27 mouse cellular contexts compared by ENCODE assay signal in genomic region chr9:18722712-18723099, GRCm38 (mm10). TPM values are rescaled to one million over a fixed set of nuclear protein-coding genes. Genes with fewer than 3 reads are reported as not detected.
A peak's percentile ranks its signal among the peaks of the same experiment; 100 is the strongest.
DNase-seq lines count a peak whose midpoint lies in the region; ATAC-seq and TF ChIP-seq lines count a peak whose summit lies in the region.
"Had no signal": no experiment of that assay in that cellular context is flagged by ENCODE, and none has a peak within 500 bp of the region (broad histone marks: within the 10 kb centered on the region; RNA-seq: fewer than 3 reads in every experiment).

No protein-coding gene starts in this region.

- H3K4me3 ChIP-seq in lung, embryonic 14.5 days (ENCODE audit: low read depth, low read length) = no peak overlapping the region
- no peak overlapping the region for H3K4me3 ChIP-seq in lung, postnatal 0 days (ENCODE audit: low read depth, low read length)
- no peak overlapping the region for H3K4me3 ChIP-seq in ES-Bruce4 (ENCODE audit: low read depth, low read length)
- no peak overlapping the region for H3K4me3 ChIP-seq in limb, embryonic 10.5 days
- H3K4me3 ChIP-seq: embryonic facial prominence, embryonic 10.5 days; forebrain, embryonic 10.5 days; forebrain, embryonic 15.5 days; heart, adult 2 months; heart, embryonic 15.5 days; hindbrain, embryonic 10.5 days; hindbrain, embryonic 15.5 days had no signal

- DNase-seq in lung, embryonic 14.5 days = no peak
- no peak for DNase-seq in lung, postnatal 0 days (ENCODE audit: low spot score)
- DNase-seq in ES-CJ7 (ENCODE audit: low read depth, low spot score) = peak; percentile 73
- DNase-seq in limb, embryonic 10.5 days (ENCODE audit: low spot score) = no peak
- no peak for DNase-seq in spleen, postnatal 10 days (ENCODE audit: low spot score in 2 of 2)
- no peak for DNase-seq in ovary, postnatal 10 days (ENCODE audit: low spot score)
- DNase-seq: adrenal gland, postnatal 10 days; cerebellum, adult 11-12 months; cerebellum, adult 9-10 months; cerebellum, postnatal 25 days; gastrocnemius, postnatal 10 days; heart, adult 2 months had no signal

- WGBS in lung, embryonic 14.5 days = 29% methylated on average over 4 of the region's 4 CpGs
- 24% methylated on average over 4 of the region's 4 CpGs for WGBS in lung, postnatal 0 days
- WGBS in limb, embryonic 10.5 days = 54% methylated on average over 4 of the region's 4 CpGs

- no peaks in the 10 kb centered on the region for H3K27me3 ChIP-seq in lung, embryonic 14.5 days (ENCODE audit: insufficient read depth, low read length)
- no peaks in the 10 kb centered on the region for H3K27me3 ChIP-seq in lung, postnatal 0 days (replicated peaks; ENCODE audit: insufficient read depth, low read length)
- no peaks in the 10 kb centered on the region for H3K27me3 ChIP-seq in ES-Bruce4 (ENCODE audit: control insufficient read depth, insufficient read depth, low read length, poor library complexity, severe bottlenecking)
- no peaks in the 10 kb centered on the region for H3K27me3 ChIP-seq in limb, embryonic 10.5 days (ENCODE audit: low read depth, poor library complexity, severe bottlenecking)
- H3K27me3 ChIP-seq: forebrain, embryonic 15.5 days; heart, embryonic 15.5 days; hindbrain, embryonic 15.5 days; Patski had no signal

- H3K4me1 ChIP-seq in lung, embryonic 14.5 days (ENCODE audit: insufficient read depth) = no peaks in the 10 kb centered on the region
- no peaks in the 10 kb centered on the region for H3K4me1 ChIP-seq in lung, postnatal 0 days (ENCODE audit: insufficient read depth, low read depth, low read length)
- peaks cover 4% of the 10 kb centered on the region for H3K4me1 ChIP-seq in ES-Bruce4 (ENCODE audit: control insufficient read depth, insufficient read depth, low read length)
- peaks cover 28% of the 10 kb centered on the region for H3K4me1 ChIP-seq in limb, embryonic 10.5 days
- H3K4me1 ChIP-seq: heart, embryonic 15.5 days had no signal

- H3K9ac ChIP-seq in lung, embryonic 14.5 days = no peak overlapping the region
- H3K9ac ChIP-seq in lung, postnatal 0 days (replicated peaks; ENCODE audit: low read depth) = no peak overlapping the region
- no peak overlapping the region for H3K9ac ChIP-seq in ES-Bruce4 (ENCODE audit: low read depth, poor library complexity, severe bottlenecking)
- H3K9ac ChIP-seq: forebrain, embryonic 15.5 days; heart, embryonic 15.5 days; hindbrain, embryonic 15.5 days had no signal

- no peaks in the 10 kb centered on the region for H3K36me3 ChIP-seq in lung, embryonic 14.5 days (ENCODE audit: insufficient read depth)
- H3K36me3 ChIP-seq in lung, postnatal 0 days (ENCODE audit: insufficient read depth, low read length) = no peaks in the 10 kb centered on the region
- no peaks in the 10 kb centered on the region for H3K36me3 ChIP-seq in ES-Bruce4 (ENCODE audit: control insufficient read depth, insufficient read depth, low read length, poor library complexity, severe bottlenecking)
- H3K36me3 ChIP-seq in limb, embryonic 10.5 days = no peaks in the 10 kb centered on the region
- H3K36me3 ChIP-seq: embryonic facial prominence, embryonic 10.5 days; forebrain, embryonic 10.5 days; forebrain, embryonic 15.5 days; heart, embryonic 15.5 days; hindbrain, embryonic 10.5 days; hindbrain, embryonic 15.5 days had no signal

- no peak overlapping the region for H3K4me2 ChIP-seq in lung, embryonic 14.5 days
- no peak overlapping the region for H3K4me2 ChIP-seq in lung, postnatal 0 days (replicated peaks; ENCODE audit: low read depth, low read length)
- H3K4me2 ChIP-seq: forebrain, embryonic 15.5 days; heart, embryonic 11.5 days; heart, embryonic 15.5 days; hindbrain, embryonic 15.5 days had no signal

- TF ChIP-seq EP300 in lung, postnatal 0 days (IDR thresholded peaks at IDR 0.05) = no peak
- peak; percentile 45; the same call in 1 of the 2 replicates for TF ChIP-seq EP300 in ES-Bruce4 (IDR thresholded peaks at IDR 0.05; ENCODE audit: insufficient read depth, low read depth, low read length)

- no peak for TF ChIP-seq CTCF in lung, embryonic 14.5 days (IDR thresholded peaks at IDR 0.05; ENCODE audit: low read depth)
- TF ChIP-seq CTCF in lung, postnatal 0 days (IDR thresholded peaks at IDR 0.05) = no peak
- no peak for TF ChIP-seq CTCF in ES-Bruce4 (IDR thresholded peaks at IDR 0.05; ENCODE audit: low read depth, low read length)

- no peak for TF ChIP-seq POLR2A in ES-Bruce4 (IDR thresholded peaks at IDR 0.05; ENCODE audit: insufficient read depth, low read length)

- no peaks in the 10 kb centered on the region for H3K9me3 ChIP-seq in lung, embryonic 14.5 days (ENCODE audit: low read depth, low read length)
- no peaks in the 10 kb centered on the region for H3K9me3 ChIP-seq in lung, postnatal 0 days (ENCODE audit: low read length)
- H3K9me3 ChIP-seq in ES-Bruce4 (replicated peaks; ENCODE audit: control insufficient read depth, insufficient read depth, low read length, poor library complexity, severe bottlenecking) = no peaks in the 10 kb centered on the region
- no peaks in the 10 kb centered on the region for H3K9me3 ChIP-seq in limb, embryonic 10.5 days (replicated peaks)
- H3K9me3 ChIP-seq: embryonic facial prominence, embryonic 10.5 days; forebrain, embryonic 10.5 days; forebrain, embryonic 15.5 days; heart, embryonic 15.5 days; hindbrain, embryonic 10.5 days; hindbrain, embryonic 15.5 days had no signal

- H3K27ac ChIP-seq in lung, embryonic 14.5 days (ENCODE audit: low read depth) = no peak overlapping the region
- no peak overlapping the region for H3K27ac ChIP-seq in lung, postnatal 0 days (ENCODE audit: low read length)
- H3K27ac ChIP-seq in ES-Bruce4 (ENCODE audit: insufficient read depth, low read length) = no peak overlapping the region
- 0 out of 2 replicates have a peak overlapping the region, but pooled peaks have one; percentile 84 for H3K27ac ChIP-seq in limb, embryonic 10.5 days
- H3K27ac ChIP-seq: forebrain, embryonic 15.5 days; heart, adult 2 months; heart, embryonic 15.5 days; hindbrain, embryonic 10.5 days; hindbrain, embryonic 15.5 days had no signal

- peak; percentile 69 for ATAC-seq in lung, embryonic 14.5 days (ENCODE audit: insufficient read depth)
- ATAC-seq in lung, postnatal 0 days = no peak
- ATAC-seq: inflammation-experienced regulatory T-cells, adult 6 months; intestine, postnatal 0 days; Patski had no signal

RNA-seq across cellular contexts. Expression of gene Olfr24, which starts 41.1 kb away (rescaled TPM):
- polyA plus RNA-seq in lung, embryonic 14.5 days (2014; fragmentation: Nextera tagmentation; extraction: Ambion mirVana) = not detected in 2 replicates
- not detected in 2 replicates for polyA plus RNA-seq in lung, postnatal 0 days (2015; fragmentation: Nextera tagmentation; extraction: Ambion mirVana)
- polyA plus RNA-seq in ES-Bruce4 (2011; ENCODE audit: insufficient read depth, insufficient read length, low read depth, missing spikeins) = not detected in 2 replicates
- not detected in 2 replicates for polyA plus RNA-seq in limb, embryonic 10.5 days (2016; fragmentation: Nextera tagmentation; extraction: Ambion mirVana)
- polyA plus RNA-seq: brain, embryonic 14.5 days; cortical plate, adult 2 months; embryonic facial prominence, embryonic 10.5 days; forebrain, embryonic 10.5 days; gonadal fat pad, adult 2 months; heart, adult 2 months; heart, embryonic 11.5 days; heart, embryonic 15.5 days; hindbrain, embryonic 10.5 days; hindbrain, embryonic 15.5 days; inflammation-experienced regulatory T-cells, adult 6 months; intestine, postnatal 0 days; Patski had no signal

RNA-seq across cellular contexts. Expression of gene Muc16, which starts 48.4 kb away (rescaled TPM):
- polyA plus RNA-seq in lung, embryonic 14.5 days (2014; fragmentation: Nextera tagmentation; extraction: Ambion mirVana) = 1.4 and 1.7 TPM in 2 replicates
- 1.9 and 2.6 TPM in 2 replicates for polyA plus RNA-seq in lung, postnatal 0 days (2015; fragmentation: Nextera tagmentation; extraction: Ambion mirVana)
- 0.03 and 0.15 TPM in 2 replicates for polyA plus RNA-seq in ES-Bruce4 (2011; ENCODE audit: insufficient read depth, insufficient read length, low read depth, missing spikeins)
- polyA plus RNA-seq in limb, embryonic 10.5 days (2016; fragmentation: Nextera tagmentation; extraction: Ambion mirVana) = 0.01 TPM in 1 of 2 replicates, not detected in the other
- polyA plus RNA-seq: brain, embryonic 14.5 days; cortical plate, adult 2 months; embryonic facial prominence, embryonic 10.5 days; forebrain, embryonic 10.5 days; forebrain, embryonic 15.5 days; frontal cortex, adult 2 months; hindbrain, embryonic 10.5 days; hindbrain, embryonic 15.5 days; Patski had no signal
